ENCODE assay signal across 33 mouse cellular contexts in the genomic region with DNA sequence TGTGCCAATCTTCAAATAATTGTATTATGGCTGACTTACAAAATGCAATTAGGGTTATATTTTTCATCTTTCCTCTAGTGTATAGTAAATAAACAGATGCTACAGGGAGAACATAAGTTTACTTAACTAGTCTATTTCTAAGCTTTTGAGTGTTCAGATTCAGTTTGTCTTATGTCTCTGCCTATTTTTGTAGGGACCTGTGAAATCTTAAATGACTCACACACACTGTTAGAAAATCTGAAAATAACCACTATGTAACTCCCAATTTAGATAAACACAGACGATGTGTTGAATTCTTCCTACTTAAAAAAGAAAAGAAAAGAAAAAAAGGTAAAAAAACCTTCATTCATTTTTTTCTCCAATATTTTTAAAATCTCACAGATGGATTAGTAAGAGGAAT. TPM values are rescaled to one million over a fixed set of nuclear protein-coding genes. Genes with fewer than 3 reads are reported as not detected.
DNase-seq lines count a peak whose midpoint lies in the region; ATAC-seq and TF ChIP-seq lines count a peak whose summit lies in the region.
"Had no signal": no experiment of that assay in that cellular context is flagged by ENCODE, and none has a peak within 500 bp of the region (broad histone marks: within the 10 kb centered on the region; RNA-seq: fewer than 3 reads in every experiment).

No protein-coding gene starts in this region.

- peak overlapping the region; percentile 29; the same call in 1 of the 2 replicates for H3K4me3 ChIP-seq in hindbrain, embryonic 14.5 days (replicated peaks; ENCODE audit: low read length)
- no peak overlapping the region for H3K4me3 ChIP-seq in hindbrain, embryonic 10.5 days
- H3K4me3 ChIP-seq in layer of hippocampus, adult 2 months = peak overlapping the region; percentile 59
- H3K4me3 ChIP-seq: embryonic facial prominence, embryonic 12.5 days; embryonic facial prominence, embryonic 15.5 days; heart, adult 2 months; heart, embryonic 10.5 days; heart, embryonic 13.5 days; hindbrain, embryonic 12.5 days had no signal

- no peak overlapping the region for H3K27ac ChIP-seq in hindbrain, embryonic 14.5 days
- no peak overlapping the region for H3K27ac ChIP-seq in hindbrain, embryonic 10.5 days
- H3K27ac ChIP-seq in layer of hippocampus, adult 2 months = 0 out of 2 replicates have a peak overlapping the region, but pooled peaks have one; percentile 86
- H3K27ac ChIP-seq: embryonic facial prominence, embryonic 12.5 days; embryonic facial prominence, embryonic 15.5 days; heart, adult 2 months; heart, embryonic 10.5 days; heart, embryonic 13.5 days; hindbrain, embryonic 12.5 days had no signal

- DNase-seq in hindbrain, embryonic 14.5 days (ENCODE audit: low spot score) = no peak
- DNase-seq in hindbrain, embryonic 10.5 days (ENCODE audit: low spot score) = no peak
- DNase-seq in layer of hippocampus, adult 2 months (ENCODE audit: low spot score in 2 of 2) = no peak
- no peak for DNase-seq in layer of hippocampus, adult 9-11 months
- DNase-seq in brain, adult 2 months (ENCODE audit: low read depth, low spot score) = peak; percentile 64
- no peak for DNase-seq in retina, postnatal 1 day
- DNase-seq: adrenal gland, postnatal 10 days; adrenal gland, postnatal 36 days; B cell, adult 2 months; cerebellum, adult 11 months; cerebellum, adult 2 months; cerebellum, adult 9-11 months; cerebellum, postnatal 25 days; forebrain, postnatal 0 days; gastrocnemius, postnatal 10 days; gastrocnemius, postnatal 36 days; heart, adult 2 months; heart, postnatal 14 days; heart, postnatal 4 days had no signal

- WGBS in hindbrain, embryonic 14.5 days = 86% methylated on average over 1 of the region's 1 CpGs
- 97% methylated on average over 1 of the region's 1 CpGs for WGBS in hindbrain, embryonic 10.5 days

- H3K36me3 ChIP-seq in hindbrain, embryonic 14.5 days (replicated peaks; ENCODE audit: control insufficient read depth, insufficient read depth) = peaks cover 15% of the 10 kb centered on the region; the same call in 1 of the 2 replicates
- no peaks in the 10 kb centered on the region for H3K36me3 ChIP-seq in hindbrain, embryonic 10.5 days
- H3K36me3 ChIP-seq: embryonic facial prominence, embryonic 12.5 days; embryonic facial prominence, embryonic 15.5 days; G1E; heart, embryonic 10.5 days; heart, embryonic 13.5 days; hindbrain, embryonic 12.5 days had no signal

- no peaks in the 10 kb centered on the region for H3K9me3 ChIP-seq in hindbrain, embryonic 14.5 days (ENCODE audit: control insufficient read depth, low read length)
- no peaks in the 10 kb centered on the region for H3K9me3 ChIP-seq in hindbrain, embryonic 10.5 days
- H3K9me3 ChIP-seq: embryonic facial prominence, embryonic 12.5 days; embryonic facial prominence, embryonic 15.5 days; G1E; heart, embryonic 10.5 days; heart, embryonic 13.5 days; hindbrain, embryonic 12.5 days had no signal

- 0 out of 2 replicates have a peak overlapping the region, but pooled peaks have one; percentile 19 for H3K4me2 ChIP-seq in hindbrain, embryonic 14.5 days (replicated peaks)
- H3K4me2 ChIP-seq: embryonic facial prominence, embryonic 12.5 days; embryonic facial prominence, embryonic 15.5 days; heart, embryonic 13.5 days; hindbrain, embryonic 12.5 days had no signal

- no peak overlapping the region for H3K9ac ChIP-seq in hindbrain, embryonic 14.5 days
- H3K9ac ChIP-seq: embryonic facial prominence, embryonic 12.5 days; embryonic facial prominence, embryonic 15.5 days; heart, embryonic 13.5 days; hindbrain, embryonic 12.5 days had no signal

- TF ChIP-seq CTCF in layer of hippocampus, adult 2 months (conservative IDR thresholded peaks at IDR 0.05) = no peak

- no peak for ATAC-seq in hindbrain, embryonic 14.5 days (ENCODE audit: low FRiP score)
- ATAC-seq: forebrain, embryonic 14.5 days; forebrain, postnatal 0 days; inflammation-experienced regulatory T-cells, adult 6 months; intestine, embryonic 16.5 days; Patski had no signal

- H3K27me3 ChIP-seq in hindbrain, embryonic 14.5 days (ENCODE audit: control insufficient read depth, insufficient read depth, low read length) = no peaks in the 10 kb centered on the region
- H3K27me3 ChIP-seq in hindbrain, embryonic 10.5 days (ENCODE audit: insufficient read depth, poor library complexity, severe bottlenecking) = no peaks in the 10 kb centered on the region
- H3K27me3 ChIP-seq: CH12.LX; embryonic facial prominence, embryonic 12.5 days; embryonic facial prominence, embryonic 15.5 days; heart, embryonic 13.5 days; hindbrain, embryonic 12.5 days had no signal

- H3K4me1 ChIP-seq in hindbrain, embryonic 14.5 days (replicated peaks; ENCODE audit: control insufficient read depth, insufficient read depth, low read length) = no peaks in the 10 kb centered on the region
- no peaks in the 10 kb centered on the region for H3K4me1 ChIP-seq in hindbrain, embryonic 10.5 days (replicated peaks)
- H3K4me1 ChIP-seq: embryonic facial prominence, embryonic 12.5 days; embryonic facial prominence, embryonic 15.5 days; heart, embryonic 10.5 days; heart, embryonic 13.5 days; hindbrain, embryonic 12.5 days had no signal

RNA-seq across cellular contexts. Expression of gene Scg2, which starts 2.2 kb away (rescaled TPM):
- polyA plus RNA-seq in hindbrain, embryonic 14.5 days (2014; fragmentation: Nextera tagmentation; extraction: Ambion mirVana) = 158 and 200 TPM in 2 replicates
- 4.1 and 4.5 TPM in 2 replicates for polyA plus RNA-seq in hindbrain, embryonic 10.5 days (2016; fragmentation: Nextera tagmentation; extraction: Ambion mirVana)
- total RNA-seq in layer of hippocampus, adult 2 months (2021) = 100 to 1,000 TPM; 181 to 183 TPM
- total RNA-seq: CH12.LX; common myeloid progenitor, adult 5-6 weeks; gastrocnemius, adult 18-20 months; gastrocnemius, postnatal 36 days; granulocyte monocyte progenitor cell, adult 5-6 weeks; heart, adult 2 months; heart, postnatal 14 days had no signal
- polyA plus RNA-seq: G1E; heart, adult 2 months; inflammation-experienced regulatory T-cells, adult 6 months had no signal

Comparison
In these comparisons a context has a peak if more than half of its experiments do, and no peak if none do; other contexts are left out.
1. RNA of gene Scg2, which starts 2.2 kb away (polyA plus RNA-seq): 158 to 200 TPM in hindbrain, embryonic 14.5 days; 4.1 to 4.5 TPM in hindbrain, embryonic 10.5 days; every median in the first group is over 10 times any median in the second.